Mouse (Mus musculus): ENCODE data around the gene Tctex1d4. TPM values are rescaled to one million over a fixed set of nuclear protein-coding genes. Genes with fewer than 3 reads are reported as not detected.

The Tctex1d4 gene
- total RNA-seq, 2 experiments from 2014 or later: not detected

DNA sequence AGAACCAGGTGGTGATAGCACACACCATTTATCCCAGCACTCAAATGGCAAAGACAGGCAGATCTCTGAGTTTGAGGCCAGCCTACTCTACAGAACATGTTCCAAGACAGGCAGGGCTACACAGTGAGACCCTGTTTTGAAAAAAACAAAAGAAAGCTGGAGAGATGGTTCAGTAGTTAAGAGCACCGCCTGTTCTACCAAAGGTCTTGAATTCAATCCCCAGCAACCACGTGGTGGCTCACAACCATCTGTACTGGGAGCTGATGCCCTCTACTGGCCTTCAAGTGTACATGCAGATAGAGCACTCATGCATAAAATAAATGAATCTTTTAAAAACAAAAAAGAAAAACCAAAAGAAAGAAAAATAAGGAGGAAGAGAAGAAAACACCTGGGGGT, 12.6 kb downstream of the Tctex1d4 start:
- DNase-seq: no peak

DNA sequence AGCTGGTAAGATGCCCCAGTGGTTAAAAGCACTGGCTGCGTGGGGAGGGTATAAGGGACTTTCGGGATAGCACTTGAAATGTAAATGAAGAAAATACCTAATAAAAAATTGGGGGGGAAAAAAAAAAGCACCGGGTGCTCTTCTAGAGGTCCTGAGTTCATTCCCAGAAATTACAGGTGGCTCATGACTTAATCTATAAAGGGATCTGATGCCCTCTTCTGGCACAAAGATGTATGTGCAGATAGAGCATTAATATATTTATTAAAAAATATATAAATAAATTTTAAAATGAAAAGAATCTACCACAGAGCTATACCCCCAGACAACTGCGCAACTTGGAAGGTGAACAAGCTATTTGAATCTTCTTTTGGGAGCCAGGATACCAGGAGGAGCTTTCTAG, 14.0 kb downstream of the Tctex1d4 start:
- no peak for DNase-seq

DNA sequence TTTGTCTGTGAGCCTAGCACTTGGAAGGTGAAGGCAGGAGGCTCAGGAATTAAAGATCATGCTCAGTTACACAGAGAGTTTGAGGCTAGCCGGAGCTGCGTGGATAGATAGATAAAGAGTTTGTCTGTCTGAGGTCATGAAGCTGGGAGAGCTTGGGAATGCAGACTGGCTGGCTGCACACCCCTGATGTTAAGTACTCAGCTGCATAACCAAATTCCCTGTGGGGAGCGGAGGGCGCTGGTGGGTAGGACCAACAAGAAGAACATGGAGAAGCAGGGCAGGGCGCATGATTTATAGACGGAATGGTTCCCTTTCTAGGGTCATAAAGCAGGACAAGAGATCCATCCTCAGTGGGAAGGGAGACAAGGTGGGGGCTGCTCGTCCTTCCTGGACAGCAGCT, 16.4 kb downstream of the Tctex1d4 start:
- no peak for DNase-seq

DNA sequence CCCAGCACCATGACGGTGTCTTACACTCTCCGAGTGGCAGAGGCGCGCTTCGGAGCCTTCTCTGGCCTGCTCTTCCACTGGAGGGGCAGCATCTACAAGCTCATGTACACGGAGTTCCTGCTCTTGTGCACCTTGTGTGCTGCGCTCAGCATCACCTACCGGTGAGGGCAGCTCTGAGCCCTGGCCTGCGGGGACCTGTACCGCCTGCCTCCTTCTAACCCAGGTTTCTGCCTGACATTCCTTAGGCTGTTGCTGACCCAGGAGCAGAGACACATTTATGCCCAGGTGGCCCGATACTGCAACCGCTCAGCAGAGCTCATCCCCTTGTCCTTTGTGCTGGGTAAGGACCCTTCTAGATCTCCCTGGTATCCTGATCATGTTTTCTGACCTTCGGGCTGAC, 18.7 kb downstream of the Tctex1d4 start:
- no peak for DNase-seq

DNA sequence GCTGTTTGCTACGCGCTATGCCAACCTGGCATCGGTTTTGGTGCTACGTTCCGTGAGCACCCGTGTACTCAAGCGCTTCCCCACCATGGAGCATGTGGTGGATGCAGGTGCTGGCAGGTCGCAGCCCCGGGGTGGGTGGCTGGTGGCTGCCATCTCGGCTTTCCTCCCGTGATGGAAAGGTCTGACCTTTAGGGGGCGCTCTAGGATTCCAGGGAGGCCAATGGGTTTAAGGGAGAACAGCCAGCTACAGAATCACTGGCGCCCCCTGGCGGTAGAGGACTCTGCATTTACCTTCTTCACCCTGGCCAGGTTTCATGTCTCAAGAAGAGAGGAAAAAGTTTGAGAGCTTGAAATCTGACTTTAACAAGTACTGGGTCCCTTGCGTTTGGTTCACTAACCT, 19.6 kb downstream of the Tctex1d4 start:
- DNase-seq: peak; percentile 93

DNA sequence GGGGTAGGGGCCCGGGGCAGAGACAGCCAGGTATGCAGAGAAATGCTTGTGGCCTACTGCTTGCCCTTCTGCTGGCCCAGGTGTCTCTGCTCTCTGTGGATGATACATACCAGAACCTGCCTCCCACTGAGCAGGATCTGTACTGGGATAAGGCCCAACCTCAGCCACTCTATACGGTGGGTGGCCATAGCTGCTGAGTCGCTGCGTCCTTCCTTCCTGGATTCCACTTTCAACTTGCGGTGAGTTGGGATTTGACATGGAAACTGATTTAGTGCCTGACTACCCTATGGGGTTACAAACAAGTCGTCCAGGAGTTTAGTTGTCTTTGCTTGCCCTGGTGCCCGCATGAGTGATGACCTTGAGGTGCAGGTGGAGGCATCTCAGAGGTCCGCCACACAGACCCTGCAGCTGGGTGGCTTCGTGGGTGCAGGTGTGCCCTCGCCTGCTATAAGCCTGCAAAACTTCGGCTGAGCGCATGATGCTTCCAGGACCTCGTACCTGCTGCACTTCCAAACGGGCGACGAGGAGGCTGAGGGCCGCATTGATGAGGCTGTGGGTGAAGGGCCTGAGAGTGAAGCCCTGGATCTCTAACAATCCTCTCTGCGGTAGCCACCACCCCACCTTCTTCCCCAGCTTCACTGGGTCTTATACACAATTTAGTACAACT, 21.6 kb downstream of the Tctex1d4 start:
- no peak for DNase-seq

DNA sequence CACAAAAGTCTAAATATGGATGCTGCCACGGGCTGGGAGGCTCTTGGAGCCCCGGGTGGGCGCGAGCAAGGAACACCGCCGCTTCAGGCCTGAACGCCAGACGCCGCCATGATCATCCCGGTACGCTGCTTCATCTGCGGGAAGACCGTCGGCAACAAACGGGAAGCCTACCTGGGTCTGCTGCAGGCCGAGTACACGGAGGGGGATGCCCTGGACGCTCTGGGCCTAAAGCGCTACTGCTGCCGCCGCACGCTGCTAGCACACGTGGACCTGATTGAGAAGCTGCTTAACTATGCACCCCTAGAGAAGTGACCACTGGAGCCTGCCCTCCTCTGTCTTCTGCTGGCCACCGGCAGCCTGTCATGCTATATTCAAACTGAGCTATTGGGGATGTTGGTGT, 22.2 kb downstream of the Tctex1d4 start:
- DNase-seq: no peak

DNA sequence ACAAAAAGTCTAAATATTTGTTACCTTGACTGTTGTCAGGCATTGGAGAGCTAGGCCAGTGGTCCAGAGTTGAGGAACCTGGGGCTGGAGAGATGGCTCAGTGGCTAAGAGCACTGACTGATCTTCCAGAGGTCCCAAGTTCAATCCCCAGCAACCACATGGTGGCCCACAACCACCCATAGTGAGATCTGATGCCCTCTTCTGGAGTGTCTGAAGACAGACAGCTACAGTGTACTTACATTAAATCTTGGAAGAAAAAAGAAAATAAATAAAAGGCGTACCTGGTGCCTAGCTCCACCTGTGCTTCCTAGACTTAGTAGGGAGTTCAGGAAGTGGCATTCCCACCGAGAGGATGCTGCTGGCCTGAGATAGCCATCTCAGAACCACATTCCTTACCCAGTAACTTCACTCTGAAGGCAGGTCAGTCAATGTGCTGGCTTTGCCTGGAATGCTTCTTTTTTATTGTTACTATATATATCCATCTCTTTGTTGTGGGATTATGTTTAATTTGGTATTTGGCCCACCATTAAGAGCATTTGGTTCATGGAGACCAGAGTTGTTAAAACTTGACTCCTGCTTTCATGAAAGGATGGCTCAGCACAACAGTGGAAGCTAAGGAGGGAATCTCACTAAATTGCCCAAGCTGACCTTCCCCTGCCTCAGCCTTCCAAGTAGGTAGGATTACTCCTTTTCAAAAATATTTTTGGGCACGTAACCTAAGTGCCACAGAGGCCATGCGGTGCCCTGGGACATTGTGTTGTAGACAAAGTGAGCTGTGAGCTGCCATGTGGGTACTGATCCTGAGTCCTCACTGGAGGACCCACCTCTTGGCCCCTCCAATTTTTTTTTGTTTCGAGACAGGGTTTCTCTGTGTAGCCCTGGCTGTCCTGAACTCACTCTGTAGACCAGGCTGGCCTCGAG, 23.0 kb downstream of the Tctex1d4 start:
- no peak for DNase-seq

DNA sequence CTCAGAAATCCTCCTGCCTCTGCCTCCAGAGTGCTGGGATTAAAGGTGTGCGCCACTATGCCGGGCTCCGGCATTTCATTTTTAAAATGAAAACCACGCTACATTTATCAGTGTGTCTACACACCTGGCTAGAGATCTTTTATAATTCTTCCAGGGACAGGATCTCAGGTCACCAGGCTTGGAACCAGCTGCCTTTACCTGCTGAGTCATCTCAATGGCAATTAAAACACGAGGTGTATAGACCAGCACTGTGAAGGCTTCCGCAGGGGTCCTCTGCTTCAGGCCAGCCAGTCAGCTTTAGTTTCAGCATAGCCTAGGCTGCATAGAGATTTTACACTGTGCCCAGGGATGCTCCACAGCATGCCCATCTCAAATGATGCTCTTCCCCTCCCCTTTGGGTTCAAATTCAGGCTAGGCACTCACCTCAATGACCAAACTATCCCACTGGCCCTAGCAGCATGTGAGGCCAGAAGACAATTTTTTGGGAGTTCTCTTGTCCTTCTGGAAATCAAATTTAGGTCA, 23.7 kb downstream of the Tctex1d4 start:
- DNase-seq: no peak

DNA sequence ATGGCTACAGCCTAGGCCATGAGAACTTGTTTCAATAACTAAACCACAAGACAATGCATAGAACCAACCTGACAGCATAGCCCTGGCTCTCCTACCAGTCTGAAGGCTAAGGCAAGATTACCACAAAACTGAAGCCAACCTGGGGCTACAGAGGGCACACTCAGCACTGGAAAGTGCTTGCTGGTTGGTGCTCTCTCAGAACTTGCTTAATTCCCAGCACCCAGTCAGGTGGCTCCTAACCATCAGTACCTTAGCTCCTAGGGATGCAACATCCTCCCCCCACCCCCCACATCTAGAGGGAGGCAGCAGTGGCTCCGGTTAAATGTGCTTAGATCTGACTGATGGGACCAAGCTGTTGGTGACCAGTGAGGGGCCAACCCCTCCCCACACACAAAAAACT, 24.8 kb downstream of the Tctex1d4 start:
- no peak for DNase-seq

DNA sequence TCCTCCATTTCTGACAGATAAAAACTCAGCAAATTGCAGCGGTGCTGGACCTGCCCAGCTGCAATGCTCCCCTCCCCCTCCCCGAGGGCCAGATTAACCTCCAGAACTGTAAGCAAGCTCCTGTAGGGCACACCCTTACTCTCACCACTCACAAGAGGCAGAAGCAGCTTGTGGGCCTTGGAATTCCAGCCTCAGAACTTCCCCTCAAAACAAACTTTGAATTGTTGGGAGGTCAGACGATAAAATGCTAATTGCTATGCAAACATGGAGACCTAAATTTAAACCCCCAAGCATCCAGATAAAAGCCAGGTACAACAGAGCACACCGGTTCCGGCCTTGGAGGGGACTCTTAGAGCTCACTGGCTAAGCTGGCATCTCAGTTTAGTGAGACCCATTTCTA, 26.1 kb downstream of the Tctex1d4 start:
- no peak for DNase-seq

DNA sequence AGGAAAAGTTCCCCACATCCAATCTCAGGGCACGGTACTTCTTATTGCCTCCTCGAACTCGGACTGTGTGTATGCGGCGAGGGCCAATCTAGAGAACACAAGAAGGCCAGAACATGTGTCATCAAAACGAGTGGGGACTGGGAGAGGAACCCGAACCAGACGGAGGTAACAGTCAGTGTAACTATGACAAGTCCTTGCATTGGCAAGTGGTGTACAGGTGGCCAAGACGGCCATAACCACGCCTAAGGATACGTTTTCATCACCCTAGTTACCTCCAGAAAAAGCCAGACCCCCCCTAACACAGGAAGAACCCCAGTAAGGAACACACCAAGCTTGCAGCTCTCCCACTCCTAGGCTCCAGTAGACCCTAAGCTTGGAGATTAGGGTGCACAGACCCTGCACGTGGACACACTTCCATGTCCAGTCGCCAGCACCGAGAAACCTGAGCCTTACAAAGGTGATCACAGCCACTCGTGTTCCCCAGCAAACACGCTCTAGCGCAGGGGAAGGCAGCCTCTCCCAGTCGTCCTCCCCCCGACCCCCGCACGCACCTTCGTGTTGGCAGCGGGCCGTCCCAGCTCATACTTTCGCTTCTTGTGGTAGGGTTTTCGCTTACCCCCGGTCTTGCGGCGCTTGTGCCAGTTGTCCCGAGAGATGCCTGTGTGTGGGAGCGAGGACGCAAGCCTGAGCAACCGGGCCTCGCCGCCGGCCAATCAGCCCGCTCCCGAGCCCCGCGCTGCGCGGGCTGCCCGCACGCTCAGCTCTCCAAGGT, 28.6 kb downstream of the Tctex1d4 start:
- DNase-seq: no peak

DNA sequence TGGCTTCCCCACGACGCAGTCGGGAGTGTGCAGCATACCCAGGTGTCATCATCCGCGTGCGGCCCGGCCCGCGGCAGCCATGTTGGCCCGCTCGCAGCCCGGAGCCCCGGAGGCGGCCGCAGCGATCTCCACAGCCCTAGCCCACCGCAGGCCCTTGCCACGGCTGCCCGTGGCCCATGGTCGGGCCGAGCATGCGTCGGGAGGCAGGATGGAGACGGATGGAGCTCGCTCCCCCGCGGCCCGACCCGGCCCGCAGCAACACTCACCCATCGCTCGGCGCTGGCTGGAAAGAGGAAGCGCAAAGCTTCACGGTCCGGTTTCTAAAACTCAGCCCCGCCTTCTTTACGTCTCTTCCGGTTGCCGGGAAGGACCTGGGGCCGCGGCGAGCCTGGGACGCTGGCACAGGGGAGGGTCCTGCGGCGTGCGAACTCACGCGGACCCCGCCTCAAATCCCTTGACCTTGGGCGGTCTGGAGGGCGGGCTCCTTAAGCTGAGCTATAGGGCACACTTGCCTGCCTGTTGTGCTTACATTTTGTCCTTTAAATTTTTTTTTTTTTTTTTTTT, 29.3 kb downstream of the Tctex1d4 start, which contains the start of gene Rps8:
TSS of gene Rps8 (minus strand) at position 452 of the 564 bp plus-strand sequence.
- DNase-seq: peak; percentile 77

DNA sequence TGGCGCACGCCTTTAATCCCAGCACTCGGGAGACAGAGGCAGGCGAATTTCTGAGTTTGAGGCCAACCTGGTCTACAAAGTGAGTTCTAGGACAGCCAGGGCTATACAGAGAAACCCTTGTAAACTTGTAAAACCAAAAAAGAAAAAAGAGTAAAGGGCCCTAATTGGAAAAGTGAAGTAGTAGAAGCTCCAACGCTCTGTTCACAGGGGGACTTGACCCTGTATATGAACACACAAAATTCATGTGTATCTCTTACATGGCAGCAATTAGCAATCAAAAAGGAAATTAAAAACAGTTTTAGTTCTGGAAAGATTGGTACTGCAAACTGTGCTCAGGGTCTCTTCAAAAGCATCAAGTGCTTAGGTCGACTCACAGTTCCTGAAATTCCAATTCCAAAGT, 29.8 kb downstream of the Tctex1d4 start:
- no peak for DNase-seq

DNA sequence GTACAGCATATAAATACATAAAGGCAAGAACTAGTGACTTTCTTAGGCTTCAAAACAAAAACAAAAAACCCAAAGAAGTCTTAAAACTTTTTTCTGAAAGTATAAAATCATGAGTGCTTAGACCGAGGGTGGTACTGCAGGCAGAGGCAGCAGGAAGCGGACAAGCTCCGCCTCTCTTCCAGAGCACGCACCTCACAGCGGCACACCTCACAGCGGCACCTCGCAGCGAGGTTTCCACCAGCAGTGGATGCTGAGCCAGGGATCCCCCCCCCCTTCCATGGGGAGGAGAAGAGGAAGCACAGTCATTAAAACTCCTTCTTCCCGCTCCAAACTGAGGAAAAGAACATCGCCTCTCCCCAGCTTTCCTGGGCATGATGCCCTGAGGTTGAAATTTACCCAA, 33.1 kb downstream of the Tctex1d4 start:
- no peak for DNase-seq

DNA sequence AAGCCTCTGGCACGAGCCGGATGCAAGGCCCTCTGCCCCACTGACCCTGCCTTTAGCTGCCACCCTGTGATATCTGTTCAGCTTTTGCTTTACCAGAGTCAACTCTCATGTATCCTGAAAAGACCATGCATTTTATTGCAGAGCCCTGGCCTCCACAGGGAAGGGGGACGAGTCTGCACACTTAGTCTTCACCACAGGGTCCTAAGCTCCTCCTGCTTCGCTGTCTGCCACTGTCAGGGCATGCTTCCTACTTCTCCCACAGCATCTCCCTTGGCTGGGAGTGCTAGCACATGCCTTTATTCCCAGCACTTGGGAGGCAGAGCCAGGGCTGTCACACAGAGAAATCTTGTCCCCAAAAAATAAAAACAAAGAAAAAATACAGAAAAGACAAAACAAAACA, 34.6 kb downstream of the Tctex1d4 start:
- DNase-seq: no peak

DNA sequence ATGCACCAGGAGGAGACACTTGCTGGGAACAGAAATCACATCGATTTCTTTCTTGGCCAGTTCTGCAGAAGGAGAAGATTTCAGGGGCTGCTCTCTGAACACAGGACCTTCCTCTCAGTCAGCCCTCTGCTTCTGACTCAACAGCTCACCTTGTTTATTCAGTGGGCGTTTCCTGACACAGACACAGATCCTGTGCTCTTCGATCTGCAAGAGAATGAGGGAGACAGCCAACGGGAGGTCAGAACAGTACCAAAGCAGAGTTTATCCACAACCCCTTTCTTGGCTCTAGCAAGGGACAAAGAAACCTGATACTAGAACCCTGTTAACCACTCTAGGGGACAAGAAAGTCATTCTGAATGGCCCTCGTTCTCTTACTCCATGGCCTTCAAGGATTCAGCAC, 43.3 kb downstream of the Tctex1d4 start:
- DNase-seq: no peak

Small RNA genes within 50 kb of the gene (microRNA-seq; reads per million reads assigned to microRNA genes)
- 0 reads per million in 2 experiments for gene Gm22398

Other genes starting within 250 kb of the Tctex1d4 start
- under 1 TPM; 0.35 to 0.47 TPM for gene Zswim5, start 249.4 kb upstream of the Tctex1d4 start, total RNA-seq (2021)
- 10 to 100 TPM; 55.3 to 59.7 TPM for gene Urod, start 132.4 kb upstream of the Tctex1d4 start, total RNA-seq (2021)
- 10 to 100 TPM; 16.6 to 17.3 TPM for gene Hectd3, start 131.5 kb upstream of the Tctex1d4 start, total RNA-seq (2021)
- gene Eif2b3, start 107.4 kb upstream of the Tctex1d4 start, total RNA-seq (2021): 10 to 100 TPM; 23.0 to 24.3 TPM
- gene Ptch2, start 30.7 kb upstream of the Tctex1d4 start, total RNA-seq (2021): 1 to 10 TPM; 4.8 to 9.6 TPM
- gene Btbd19, start 1.1 kb upstream of the Tctex1d4 start, total RNA-seq (2021): 1 to 10 TPM; 4.7 to 6.8 TPM
- 1 to 10 TPM; 1.8 to 2.6 TPM for gene Plk3, start 7.2 kb downstream of the Tctex1d4 start, total RNA-seq (2021)
- 1,000 to 10,000 TPM; 1,007 to 1,093 TPM for gene Rps8, start 29.4 kb downstream of the Tctex1d4 start, total RNA-seq (2021)
- gene Kif2c, start 55.8 kb downstream of the Tctex1d4 start, total RNA-seq (2021): 1 to 10 TPM; 3.8 to 6.6 TPM
- 1 to 10 TPM; 5.5 to 7.6 TPM for gene Tmem53, start 125.2 kb downstream of the Tctex1d4 start, total RNA-seq (2021)
- under 1 TPM in 1 of 2 experiments, not detected in 1; 0.25 TPM for gene Armh1, start 125.3 kb downstream of the Tctex1d4 start, total RNA-seq (2021)

All from gastrocnemius, postnatal 10 days (tissue).